Mouse (Mus musculus) embryo, embryonic 11.5 days (tissue): ENCODE measurements around the gene Ccdc17.

Experiments used
- DNase-seq: peaks from one replicate; pipeline ENCODE4 v3.0.0-alpha.2; 2012; ENCODE audit warnings: low read depth, low spot score

The Ccdc17 gene

DNA sequence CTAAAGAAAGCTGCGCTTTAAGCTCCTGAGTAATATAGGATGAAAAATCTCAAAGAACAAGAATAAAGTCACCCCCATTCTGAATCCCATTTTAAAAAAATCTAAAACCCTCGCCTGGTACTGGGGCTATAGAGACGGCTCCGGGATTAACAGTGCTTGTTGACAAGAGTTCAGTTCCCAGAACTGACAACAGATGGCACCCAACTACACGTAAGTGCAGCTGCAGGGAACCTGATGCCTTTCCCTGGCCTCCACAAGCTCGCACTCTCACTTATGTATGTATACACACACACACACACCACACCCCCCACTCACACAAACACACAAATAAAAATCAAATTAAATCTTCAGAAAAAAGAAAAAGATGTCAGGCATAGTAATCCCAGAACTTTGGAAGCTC is 47.9 kb downstream of the Ccdc17 start:
- no peak for DNase-seq

DNA sequence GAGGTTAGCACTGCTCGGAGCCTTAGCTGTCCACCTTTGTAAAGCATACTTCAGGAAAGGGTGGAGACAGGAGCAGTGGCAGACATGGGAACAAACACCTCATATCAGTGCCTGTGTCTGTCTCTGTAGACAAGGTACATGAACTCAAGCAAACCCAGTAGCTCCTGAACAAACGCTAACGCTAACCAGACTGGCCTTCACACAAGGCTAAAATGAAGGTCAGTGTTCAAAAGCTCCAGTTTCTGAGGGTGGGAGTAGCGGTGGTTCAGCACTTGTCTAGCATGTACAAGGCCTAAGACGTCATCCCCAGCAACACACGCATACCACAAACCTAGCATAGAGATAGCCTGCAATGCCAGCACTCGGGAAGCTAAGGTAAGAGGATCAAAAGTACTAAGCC is 49.2 kb downstream of the Ccdc17 start:
- no peak for DNase-seq

DNA sequence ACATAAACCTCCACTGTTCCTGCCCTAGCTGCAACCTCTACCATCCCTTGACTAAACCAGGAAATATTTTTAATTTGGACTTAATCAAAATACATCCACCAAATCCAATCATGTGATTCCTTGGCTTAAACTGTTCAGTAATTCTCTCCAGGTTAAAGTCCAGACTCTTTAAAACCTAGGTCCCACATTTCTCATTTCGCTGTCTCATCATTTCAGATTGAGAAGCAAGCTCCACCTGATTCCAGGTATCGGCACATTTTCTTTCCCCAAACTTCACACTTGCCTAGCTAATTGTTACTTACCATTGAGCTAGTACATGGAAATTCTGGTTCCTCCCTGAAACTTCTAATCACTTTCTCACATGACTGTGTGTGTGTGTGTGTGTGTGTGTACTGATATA is 53.0 kb downstream of the Ccdc17 start:
- no peak for DNase-seq
